Mouse (Mus musculus): Measurements from ENCODE around the gene Itgav.

GRCm38 (mm10) chr2:83760112-83760511 lies 35.9 kb downstream of the Itgav start:
- TF ChIP-seq ZC3H11A (IDR thresholded peaks at IDR 0.05; ENCODE audit: borderline replicate concordance, low read depth, low read length) (no peak), MAFK (IDR thresholded peaks at IDR 0.05; ENCODE audit: insufficient read depth, low read depth, low read length) (no peak), CHD2 (IDR thresholded peaks at IDR 0.05; ENCODE audit: low read depth, low read length) (no peak)
